Mouse (Mus musculus) MEL (cell line): ENCODE results near the gene Zfp575. TPM values are rescaled to one million over a fixed set of nuclear protein-coding genes. Genes with fewer than 3 reads are reported as not detected.

Experiments used
- DNase-seq: peaks from one replicate; pipeline ENCODE4 v3.0.0; 2011; ENCODE audit warnings: low read depth, low spot score
- H3K27ac ChIP-seq: 2 replicates; pipeline ENCODE4 v1.5.1; 2012; ENCODE audit warnings: low read depth, mild to moderate bottlenecking, control low read depth, low read length, moderate library complexity; ENCODE audit not compliant: control insufficient read depth
- H3K27me3 ChIP-seq, 2 experiments: fragments of 150-350 bp in 1 of 2; sonication (generic) in 1 of 2; 2 replicates each; pipeline ENCODE4 v1.6.1; 2012; ENCODE audit warnings: low read length in 2 of 2, mild to moderate bottlenecking in 2 of 2, improper control_type of control experiment in 1 of 2, moderate library complexity in 1 of 2; ENCODE audit not compliant: insufficient read depth in 2 of 2, control insufficient read depth in 1 of 2
- H3K36me3 ChIP-seq, 2 experiments: 2 replicates each; pipeline ENCODE4 v1.6.1; 2012 to 2014; ENCODE audit warnings: low read length in 2 of 2, improper control_type of control experiment in 1 of 2, inconsistent platforms in 1 of 2, mild to moderate bottlenecking in 1 of 2; ENCODE audit not compliant: insufficient read depth in 2 of 2, control insufficient read depth in 1 of 2
- H3K4me1 ChIP-seq, 2 experiments: fragments of 150-350 bp in 1 of 2; sonication (generic) in 1 of 2; 2 replicates each; pipeline ENCODE4 v1.6.1; 2012; ENCODE audit warnings: low read length in 2 of 2, improper control_type of control experiment in 1 of 2, mild to moderate bottlenecking in 1 of 2; ENCODE audit not compliant: insufficient read depth in 2 of 2, control insufficient read depth in 1 of 2
- H3K4me3 ChIP-seq, 2 experiments: fragments of 150-350 bp in 1 of 2; sonication (generic) in 1 of 2; 2 replicates each; pipeline ENCODE4 v1.5.1; 2012; ENCODE audit warnings: low read depth in 2 of 2, low read length in 2 of 2, mild to moderate bottlenecking in 2 of 2, moderate library complexity in 2 of 2, control low read depth in 1 of 2, improper control_type of control experiment in 1 of 2; ENCODE audit not compliant: control insufficient read depth in 1 of 2, insufficient read depth in 1 of 2
- H3K79me2 ChIP-seq: 2 replicates; pipeline ENCODE4 v1.6.1; 2012; ENCODE audit warnings: mild to moderate bottlenecking, low read length, moderate library complexity; ENCODE audit not compliant: control insufficient read depth, poor library complexity, insufficient read depth
- H3K9ac ChIP-seq: 2 replicates; pipeline ENCODE4 v1.6.1; 2012; ENCODE audit warnings: low read depth, mild to moderate bottlenecking, control low read depth, low read length, moderate library complexity; ENCODE audit not compliant: control insufficient read depth, poor library complexity, severe bottlenecking
- H3K9me3 ChIP-seq: fragments of 150-350 bp; sonication (generic); replicated peaks from 2 replicates; pipeline ENCODE4 v1.6.1; 2012; ENCODE audit warnings: mild to moderate bottlenecking, low read length, improper control_type of control experiment, moderate library complexity; ENCODE audit not compliant: insufficient read depth
- BHLHE40 ChIP-seq: IDR thresholded peaks from 2 replicates; pipeline ENCODE4 v1.6.1; 2012; ENCODE audit warnings: low read depth, mild to moderate bottlenecking, inconsistent platforms, low read length, improper control_type of control experiment, borderline replicate concordance
- CHD1 ChIP-seq: IDR thresholded peaks from 2 replicates; pipeline ENCODE4 v1.6.1; 2012; ENCODE audit warnings: low read depth, mild to moderate bottlenecking, inconsistent platforms, low read length, improper control_type of control experiment
- CHD2 ChIP-seq: IDR thresholded peaks from 2 replicates; pipeline ENCODE4 v1.6.1; 2011; ENCODE audit warnings: low read length, improper control_type of control experiment
- CTCF ChIP-seq, 3 experiments: IDR thresholded peaks in 2 of 3; conservative IDR thresholded peaks in 1 of 3; 2 replicates each; pipeline ENCODE4 v1.5.1; 2011 to 2012; ENCODE audit warnings: low read length in 3 of 3, low read depth in 2 of 3, mild to moderate bottlenecking in 2 of 3, improper control_type of control experiment in 1 of 3, inconsistent platforms in 1 of 3, mixed read lengths in 1 of 3, moderate library complexity in 1 of 3; ENCODE audit not compliant: control insufficient read depth in 1 of 3, insufficient read depth in 1 of 3, poor library complexity in 1 of 3, severe bottlenecking in 1 of 3
- E2F4 ChIP-seq: IDR thresholded peaks from 2 replicates; pipeline ENCODE4 v1.6.1; 2011; ENCODE audit warnings: low read depth, low read length, improper control_type of control experiment, borderline replicate concordance
- ELF1 ChIP-seq: IDR thresholded peaks from 2 replicates; pipeline ENCODE4 v1.6.1; 2014; ENCODE audit warnings: low read depth, mild to moderate bottlenecking, inconsistent platforms, low read length, improper control_type of control experiment, moderate library complexity
- EP300 ChIP-seq, 2 experiments: IDR thresholded peaks; 2 replicates each; pipeline ENCODE4 v1.6.1; 2011; ENCODE audit warnings: improper control_type of control experiment in 2 of 2, low read length in 2 of 2, low read depth in 1 of 2, mild to moderate bottlenecking in 1 of 2
- ETS1 ChIP-seq: IDR thresholded peaks from 2 replicates; pipeline ENCODE4 v1.6.1; 2012; ENCODE audit warnings: low read depth, mild to moderate bottlenecking, inconsistent platforms, low read length, improper control_type of control experiment, moderate library complexity
- GABPA ChIP-seq: IDR thresholded peaks from 2 replicates; pipeline ENCODE4 v1.6.1; 2012; ENCODE audit warnings: low read depth, mild to moderate bottlenecking, inconsistent platforms, low read length, improper control_type of control experiment, moderate library complexity
- GATA1 ChIP-seq: IDR thresholded peaks from 2 replicates; pipeline ENCODE4 v1.6.1; 2011; ENCODE audit warnings: low read depth, low read length, improper control_type of control experiment
- HCFC1 ChIP-seq: IDR thresholded peaks from 2 replicates; pipeline ENCODE4 v1.6.1; 2012; ENCODE audit warnings: low read depth, mild to moderate bottlenecking, inconsistent platforms, low read length, improper control_type of control experiment, moderate library complexity
- JUND ChIP-seq: IDR thresholded peaks from 2 replicates; pipeline ENCODE4 v1.6.1; 2011; ENCODE audit warnings: low read depth, mild to moderate bottlenecking, improper control_type of control experiment, low read length
- KAT2A ChIP-seq: conservative IDR thresholded peaks from 2 replicates; pipeline ENCODE4 v1.6.1; 2012; ENCODE audit warnings: low read depth, low read length, improper control_type of control experiment, inconsistent platforms
- MAFK ChIP-seq: IDR thresholded peaks from 2 replicates; pipeline ENCODE4 v1.6.1; 2011; ENCODE audit warnings: low read depth, mild to moderate bottlenecking, low read length, improper control_type of control experiment, borderline replicate concordance
- MAX ChIP-seq: IDR thresholded peaks from 2 replicates; pipeline ENCODE4 v1.6.1; 2011; ENCODE audit warnings: low read length, improper control_type of control experiment
- MAZ ChIP-seq: IDR thresholded peaks from 2 replicates; pipeline ENCODE4 v1.6.1; 2012; ENCODE audit warnings: low read depth, mild to moderate bottlenecking, inconsistent platforms, low read length, improper control_type of control experiment
- MEF2A ChIP-seq: IDR thresholded peaks from 2 replicates; pipeline ENCODE4 v1.6.1; 2014; ENCODE audit warnings: low read depth, mild to moderate bottlenecking, inconsistent platforms, low read length, improper control_type of control experiment; ENCODE audit not compliant: poor library complexity, insufficient replicate concordance, severe bottlenecking; ENCODE audit errors: extremely low read depth
- MXI1 ChIP-seq: IDR thresholded peaks from 2 replicates; pipeline ENCODE4 v1.6.1; 2011; ENCODE audit warnings: mild to moderate bottlenecking, low read depth, low read length, improper control_type of control experiment
- MYB ChIP-seq: IDR thresholded peaks from 2 replicates; pipeline ENCODE4 v1.6.1; 2011; ENCODE audit warnings: mild to moderate bottlenecking, low read depth, low read length, improper control_type of control experiment
- MYC ChIP-seq: IDR thresholded peaks from 2 replicates; pipeline ENCODE4 v1.6.1; 2011; ENCODE audit warnings: low read depth, mild to moderate bottlenecking, low read length, improper control_type of control experiment, moderate library complexity
- NELFE ChIP-seq: IDR thresholded peaks from 2 replicates; pipeline ENCODE4 v1.6.1; 2011; ENCODE audit warnings: low read depth, low read length, improper control_type of control experiment
- NRF1 ChIP-seq: IDR thresholded peaks from 2 replicates; pipeline ENCODE4 v1.6.1; 2014; ENCODE audit warnings: low read depth, mild to moderate bottlenecking, inconsistent platforms, low read length, improper control_type of control experiment, moderate library complexity; ENCODE audit not compliant: poor library complexity, insufficient read depth, severe bottlenecking
- POLR2A ChIP-seq, 2 experiments: IDR thresholded peaks; 2 replicates each; pipeline ENCODE4 v1.6.1; 2011 to 2012; ENCODE audit warnings: low read length in 2 of 2, mild to moderate bottlenecking in 2 of 2, control low read depth in 1 of 2, improper control_type of control experiment in 1 of 2, low read depth in 1 of 2, moderate library complexity in 1 of 2; ENCODE audit not compliant: control insufficient read depth in 1 of 2, insufficient read depth in 1 of 2, poor library complexity in 1 of 2
- POLR2AphosphoS2 ChIP-seq: IDR thresholded peaks from 2 replicates; pipeline ENCODE4 v1.6.1; 2011; ENCODE audit warnings: low read length, improper control_type of control experiment
- POLR2AphosphoS5 ChIP-seq: IDR thresholded peaks from 2 replicates; pipeline ENCODE4 v1.6.1; 2012; ENCODE audit warnings: low read depth, borderline replicate concordance, mild to moderate bottlenecking, inconsistent platforms, low read length, moderate library complexity, mixed read lengths
- RCOR1 ChIP-seq: IDR thresholded peaks from 2 replicates; pipeline ENCODE4 v1.6.1; 2012; ENCODE audit warnings: low read depth, mild to moderate bottlenecking, inconsistent platforms, low read length, improper control_type of control experiment
- SIN3A ChIP-seq: IDR thresholded peaks from 2 replicates; pipeline ENCODE4 v1.6.1; 2012; ENCODE audit warnings: low read length, improper control_type of control experiment, inconsistent platforms
- SMC3 ChIP-seq: IDR thresholded peaks from 2 replicates; pipeline ENCODE4 v1.6.1; 2011; ENCODE audit warnings: low read depth, low read length, improper control_type of control experiment
- TAL1 ChIP-seq: IDR thresholded peaks from 2 replicates; pipeline ENCODE4 v1.6.1; 2012; ENCODE audit warnings: mild to moderate bottlenecking, inconsistent platforms, low read length, moderate library complexity, mixed read lengths
- TBP ChIP-seq: IDR thresholded peaks from 2 replicates; pipeline ENCODE4 v1.8.0; 2011; ENCODE audit warnings: low read depth, low read length, improper control_type of control experiment
- TCF12 ChIP-seq: IDR thresholded peaks from 2 replicates; pipeline ENCODE4 v1.6.1; 2014; ENCODE audit warnings: low read depth, mild to moderate bottlenecking, inconsistent platforms, low read length, improper control_type of control experiment, moderate library complexity
- UBTF ChIP-seq: IDR thresholded peaks from 2 replicates; pipeline ENCODE4 v1.6.1; 2012; ENCODE audit warnings: low read depth, mild to moderate bottlenecking, inconsistent platforms, low read length, improper control_type of control experiment, moderate library complexity, borderline replicate concordance; ENCODE audit not compliant: insufficient read depth
- USF1 ChIP-seq: IDR thresholded peaks from 2 replicates; pipeline ENCODE4 v1.6.1; 2014; ENCODE audit warnings: low read depth, mild to moderate bottlenecking, inconsistent platforms, low read length, improper control_type of control experiment, moderate library complexity
- USF2 ChIP-seq, 2 experiments: IDR thresholded peaks; 2 replicates each; pipeline ENCODE4 v1.6.1; 2011 to 2012; ENCODE audit warnings: improper control_type of control experiment in 2 of 2, low read length in 2 of 2, borderline replicate concordance in 1 of 2, inconsistent platforms in 1 of 2, low read depth in 1 of 2, mild to moderate bottlenecking in 1 of 2; ENCODE audit not compliant: insufficient read depth in 1 of 2
- ZC3H11A ChIP-seq: IDR thresholded peaks from 2 replicates; pipeline ENCODE4 v1.6.1; 2012; ENCODE audit warnings: low read depth, mild to moderate bottlenecking, inconsistent platforms, low read length, improper control_type of control experiment
- ZKSCAN1 ChIP-seq: IDR thresholded peaks from 2 replicates; pipeline ENCODE4 v1.6.1; 2012; ENCODE audit warnings: low read depth, mild to moderate bottlenecking, inconsistent platforms, low read length, improper control_type of control experiment, moderate library complexity
- ZMIZ1 ChIP-seq: IDR thresholded peaks from 2 replicates; pipeline ENCODE4 v1.6.1; 2012; ENCODE audit warnings: low read depth, mild to moderate bottlenecking, inconsistent platforms, low read length, improper control_type of control experiment, moderate library complexity
- ZNF384 ChIP-seq: IDR thresholded peaks from 2 replicates; pipeline ENCODE4 v1.6.1; 2012; ENCODE audit warnings: low read depth, mild to moderate bottlenecking, inconsistent platforms, low read length, improper control_type of control experiment
- polyA plus RNA-seq, 2 experiments: library from polyadenylated mRNA; stranded (reverse) in 1 of 2; unstranded in 1 of 2; fragments of >175 nt in 1 of 2; fragments of >200 nt in 1 of 2; gene quantifications; 2 replicates each; pipeline versions ENCODE4 v1.2.1 to v1.2.4; 2012; ENCODE audit warnings: low replicate concordance in 2 of 2, low read depth in 1 of 2; ENCODE audit not compliant: insufficient read length in 2 of 2, insufficient read depth in 1 of 2, missing spikeins in 1 of 2
- total RNA-seq: library from RNA; depleted of rRNA; stranded (reverse); fragments of 300-350 nt; gene quantifications from 2 replicates; pipeline ENCODE4 v1.2.3, GENCODE M21; 2012

Gene Zfp575
- total and polyA plus RNA-seq, 3 experiments, result 0.50 to 0.58 TPM; not detected in 1

DNA sequence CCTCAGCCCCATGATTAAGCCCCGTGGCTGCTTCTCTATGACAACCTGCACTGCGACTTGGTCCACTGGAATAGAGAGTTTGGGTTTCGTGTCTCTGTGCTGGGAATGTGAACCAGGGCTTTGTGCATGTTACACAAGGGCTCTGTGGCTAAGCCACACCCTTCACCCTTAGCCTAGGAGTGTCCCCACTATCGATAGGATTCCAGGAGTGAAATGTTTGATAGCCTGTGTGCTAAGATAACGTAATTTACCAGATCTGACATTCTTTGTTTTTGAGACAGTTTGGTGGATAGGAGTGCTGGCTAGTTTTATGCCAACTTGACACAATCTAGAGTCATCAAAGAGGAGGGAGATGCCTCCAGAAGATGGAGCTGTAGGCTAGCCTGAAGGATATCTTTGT is 4.3 kb upstream of the Zfp575 start:
- H3K4me3 ChIP-seq, result no peak overlapping the region
- H3K36me3 ChIP-seq, result peaks cover 0 to 13% of the 10 kb centered on the region in 2 experiments; a peak in 2 of 4 replicates
- DNase-seq, result peak; percentile 37
- no peaks in the 10 kb centered on the region for H3K9me3 ChIP-seq
- H3K9ac ChIP-seq, result no peak overlapping the region
- H3K4me1 ChIP-seq, result peaks cover 2 to 21% of the 10 kb centered on the region in 2 experiments; a peak in 3 of 4 replicates
- H3K27ac ChIP-seq, result no peak overlapping the region
- H3K79me2 ChIP-seq, result peaks cover 5% of the 10 kb centered on the region
- H3K27me3 ChIP-seq, result no peaks in the 10 kb centered on the region
- TF ChIP-seq POLR2A (IDR thresholded peaks at IDR 0.05; ENCODE audit: control insufficient read depth in 1 of 2, insufficient read depth in 1 of 2, low read depth in 1 of 2, low read length in 2 of 2, poor library complexity in 1 of 2) (no peak), ZMIZ1 (no peak), MYC (no peak), RCOR1 (no peak), POLR2AphosphoS5 (no peak), CHD1 (no peak), ZKSCAN1 (no peak), E2F4 (no peak), TCF12 (peak; percentile 5; the same call in 1 of the 2 replicates), HCFC1 (no peak), EP300 (IDR thresholded peaks at IDR 0.05; ENCODE audit: low read depth in 1 of 2, low read length in 2 of 2) (0 out of 4 replicates have a peak, but pooled peaks of 1 of the 2 experiments have one; percentile 11), MXI1 (no peak), BHLHE40 (no peak), TAL1 (no peak), POLR2AphosphoS2 (no peak), MAX (no peak), UBTF (no peak), JUND (no peak), CTCF (IDR thresholded peaks at IDR 0.05 in 2 of 3, conservative IDR thresholded peaks at IDR 0.05 in 1 of 3; ENCODE audit: control insufficient read depth in 1 of 3, insufficient read depth in 1 of 3, low read depth in 2 of 3, low read length in 3 of 3, poor library complexity in 1 of 3, severe bottlenecking in 1 of 3) (peak in 1 of 3 experiments; percentile 47; a peak in 3 of 6 replicates), USF1 (no peak), GABPA (no peak), MEF2A (no peak), MAZ (no peak), MYB (no peak), SMC3 (peak; percentile 26; the same call in 1 of the 2 replicates), MAFK (no peak; the same call in 1 of the 2 replicates), USF2 (IDR thresholded peaks at IDR 0.05; ENCODE audit: borderline replicate concordance in 1 of 2, insufficient read depth in 1 of 2, low read depth in 1 of 2, low read length in 2 of 2) (no peak), ELF1 (no peak), CHD2 (no peak), ZNF384 (no peak), GATA1 (no peak), SIN3A (no peak), ZC3H11A (peak; percentile 12; the same call in 1 of the 2 replicates), TBP (no peak), KAT2A (no peak), NELFE (no peak), ETS1 (no peak), NRF1 (no peak)
